Mouse (Mus musculus): ENCODE measurements around the gene Pfdn4.
"Not testable (repeated sequence)": the region's sequence is repeated elsewhere in the genome, so short reads cannot be mapped to it uniquely, and the experiment has no call there.

The Pfdn4 gene

GRCm38 (mm10) chr2:170496154-170496930, at the start of gene Pfdn4:
TSS of gene Pfdn4 (plus strand) at chr2:170496428.
- no peak for DNase-seq (ENCODE audit: low spot score in 2 of 2)

DNA sequence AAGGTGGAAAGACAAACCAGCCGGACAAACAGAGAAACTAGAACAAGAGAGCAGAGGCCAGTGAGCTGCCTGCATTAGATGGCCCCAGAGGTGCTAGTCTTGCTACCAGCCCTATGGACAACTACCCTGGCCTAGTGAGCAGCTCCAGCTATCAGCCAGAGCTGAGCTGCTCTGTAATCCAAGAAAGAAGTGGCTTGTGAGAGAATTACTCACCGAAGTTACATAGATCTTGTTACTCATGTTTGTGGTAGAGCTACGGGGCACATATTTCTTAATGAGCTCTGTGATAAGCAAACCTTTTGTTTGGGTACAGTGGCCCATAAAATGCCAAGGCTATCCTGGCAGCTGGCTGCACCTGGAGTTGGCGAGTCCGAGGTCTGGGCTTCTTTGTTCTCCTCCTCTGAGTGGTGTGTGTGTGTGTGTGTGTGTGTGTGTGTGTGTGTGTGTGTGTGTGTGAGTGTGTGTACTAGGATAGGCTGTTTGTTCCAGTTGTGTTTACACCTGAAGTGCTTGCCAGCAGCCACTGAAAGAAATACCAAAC, 49.3 kb upstream of the Pfdn4 start:
- DNase-seq (ENCODE audit: low spot score in 2 of 2), result no peak

DNA sequence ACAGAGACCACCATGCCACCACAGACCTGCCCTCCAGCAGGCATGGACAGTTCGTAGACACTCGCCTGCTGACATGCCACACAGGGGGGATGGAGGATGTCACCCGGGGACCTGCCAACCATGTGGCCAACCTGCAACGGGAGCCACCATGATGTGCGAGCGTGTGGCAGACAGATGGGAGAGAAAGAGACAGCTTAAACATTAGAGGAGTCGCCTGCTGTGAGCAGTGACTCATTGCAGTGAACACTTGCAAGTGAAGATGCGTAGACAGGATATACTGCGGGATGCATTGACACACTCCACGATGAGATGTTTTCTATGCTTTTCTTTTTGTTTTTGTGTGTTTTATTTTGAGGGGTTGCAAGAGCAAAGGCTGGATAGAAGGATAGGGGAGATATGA, 48.6 kb upstream of the Pfdn4 start:
- DNase-seq (ENCODE audit: low spot score in 2 of 2), result no peak

- peak; percentile 20 to 51 for DNase-seq (ENCODE audit: low spot score in 2 of 2)
Observed at GRCm38 (mm10) chr2:170450933-170451332, 45.3 kb upstream of the Pfdn4 start.

- not testable (repeated sequence) for DNase-seq (ENCODE audit: low spot score in 2 of 2)
Observed at GRCm38 (mm10) chr2:170453809-170454208, 42.4 kb upstream of the Pfdn4 start.

GRCm38 (mm10) chr2:170459183-170459582, 37.0 kb upstream of the Pfdn4 start:
- DNase-seq (ENCODE audit: low spot score in 2 of 2), result no peak

DNA sequence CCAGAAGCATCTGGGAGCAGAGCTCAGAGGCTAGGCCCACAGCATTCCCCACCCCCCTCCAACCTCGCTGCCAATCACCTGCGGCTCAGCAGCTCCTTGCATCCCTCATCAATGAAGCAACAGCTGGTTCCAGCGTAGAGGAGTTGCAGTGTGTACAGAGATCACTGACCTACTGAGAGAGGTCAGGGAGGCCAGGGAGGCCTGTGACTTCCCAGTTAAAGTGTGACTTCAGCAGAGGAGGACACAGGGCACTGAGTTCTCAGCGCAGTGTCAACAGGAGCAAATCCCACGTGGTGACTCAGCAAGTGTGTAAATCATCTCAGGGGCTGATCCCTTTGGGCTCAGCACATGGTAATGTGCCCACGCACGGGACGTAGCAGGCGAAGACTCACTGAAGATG, 36.4 kb upstream of the Pfdn4 start:
- DNase-seq (ENCODE audit: low spot score in 2 of 2), result no peak

DNA sequence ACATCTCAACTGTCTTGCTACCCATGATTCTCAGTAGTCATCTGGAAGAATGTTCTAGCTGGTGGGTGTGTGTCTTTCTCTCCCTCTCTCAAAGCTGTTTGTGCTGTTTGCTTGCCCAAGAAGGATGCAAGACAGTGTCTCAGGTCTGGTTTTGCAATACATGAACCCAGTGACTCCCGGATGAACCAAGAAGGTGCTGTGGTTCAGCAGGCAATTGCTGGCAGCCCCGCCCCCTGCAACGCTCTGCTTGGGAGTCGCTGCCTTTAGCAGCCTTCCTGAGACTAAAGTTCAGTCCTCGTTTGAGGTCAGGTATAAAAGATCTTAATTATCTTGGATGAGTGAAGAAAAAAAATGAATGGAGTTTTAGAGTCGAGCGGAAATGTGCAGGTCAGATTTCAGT, 34.6 kb upstream of the Pfdn4 start:
- no peak for DNase-seq (ENCODE audit: low spot score in 2 of 2)

DNA sequence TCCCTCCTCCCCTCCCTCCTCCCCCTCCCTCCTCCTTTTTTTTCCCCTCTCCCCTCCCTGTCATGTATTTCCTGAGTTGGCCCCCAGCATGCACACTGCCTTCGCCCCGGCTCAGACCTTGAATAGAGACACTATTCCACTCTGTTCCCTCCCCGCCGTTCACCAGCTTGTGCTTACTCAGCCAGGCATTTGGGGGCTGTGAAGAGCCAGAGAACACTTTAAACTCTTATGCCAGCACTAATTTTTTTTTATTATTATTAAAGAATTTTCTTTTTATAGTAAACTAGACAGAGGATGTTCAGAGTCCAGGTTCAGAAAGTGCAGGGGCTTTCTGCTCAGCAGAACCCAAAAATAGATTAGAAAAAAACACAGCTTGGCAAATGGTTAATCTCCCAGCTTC, 31.4 kb upstream of the Pfdn4 start:
- DNase-seq (ENCODE audit: low spot score in 2 of 2), result no peak

GRCm38 (mm10) chr2:170468009-170468408, 28.2 kb upstream of the Pfdn4 start:
- no peak for DNase-seq (ENCODE audit: low spot score in 2 of 2)

DNA sequence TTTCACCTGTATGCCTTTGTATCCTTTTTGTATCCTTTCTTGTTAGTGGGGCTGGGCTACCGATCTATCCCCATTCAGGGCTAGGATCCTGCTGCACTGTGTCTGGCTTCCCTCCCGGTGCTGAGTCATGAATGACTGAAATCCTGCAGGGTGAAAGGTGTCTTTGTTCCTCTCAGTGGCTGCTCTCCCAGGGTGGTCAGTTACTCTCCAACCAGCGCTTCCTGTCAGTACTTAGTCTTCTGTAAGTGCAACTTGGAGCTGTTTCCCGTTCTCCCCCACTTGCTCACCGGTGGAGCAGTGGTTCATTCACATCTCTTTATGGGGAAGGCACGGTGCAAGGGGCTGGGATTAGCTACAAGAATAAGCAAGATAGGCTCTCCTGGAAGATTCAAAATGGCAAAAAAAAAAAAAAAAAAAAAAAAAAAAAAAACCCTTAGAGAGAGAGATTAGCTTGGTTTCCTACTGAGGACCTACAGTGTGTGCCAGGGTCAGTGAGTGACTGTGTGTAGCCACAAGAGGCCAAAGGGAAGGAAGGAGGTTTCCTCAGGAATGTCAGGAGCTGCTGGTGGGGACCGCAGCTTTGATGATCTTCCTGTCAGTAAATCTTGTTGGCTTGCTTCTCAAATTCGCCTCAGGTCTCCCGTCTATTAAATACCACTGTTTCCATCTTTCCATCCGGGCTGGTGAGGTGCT, 26.5 kb upstream of the Pfdn4 start:
- DNase-seq (ENCODE audit: low spot score in 2 of 2), result no peak

- no peak for DNase-seq (ENCODE audit: low spot score in 2 of 2)
Observed at GRCm38 (mm10) chr2:170470591-170470990, 25.6 kb upstream of the Pfdn4 start.

DNA sequence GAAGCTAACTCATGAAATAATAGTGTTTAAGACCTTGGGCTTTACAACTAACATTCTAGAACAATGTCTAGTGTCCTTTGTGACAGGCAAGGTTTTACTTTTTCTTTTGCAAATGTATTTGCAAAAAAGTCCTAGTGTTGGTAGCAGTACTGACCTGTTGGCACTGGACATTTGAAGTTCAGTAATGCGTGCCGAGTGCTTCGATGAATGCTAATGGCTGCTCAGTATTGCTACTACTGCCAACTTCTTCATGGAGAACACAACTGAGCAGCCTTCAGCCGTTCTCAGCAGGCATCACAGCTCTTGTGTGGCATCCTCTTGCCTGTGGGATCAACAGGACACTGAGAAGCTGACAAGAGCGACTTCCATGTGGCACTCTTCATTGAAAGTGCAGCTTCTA, 22.1 kb upstream of the Pfdn4 start:
- DNase-seq (ENCODE audit: low spot score in 2 of 2), result no peak

- no peak for DNase-seq (ENCODE audit: low spot score in 2 of 2)
Observed at GRCm38 (mm10) chr2:170475164-170475563, 21.1 kb upstream of the Pfdn4 start.

- no peak for DNase-seq (ENCODE audit: low spot score in 2 of 2)
Observed at GRCm38 (mm10) chr2:170476215-170476614, 20.0 kb upstream of the Pfdn4 start.

DNA sequence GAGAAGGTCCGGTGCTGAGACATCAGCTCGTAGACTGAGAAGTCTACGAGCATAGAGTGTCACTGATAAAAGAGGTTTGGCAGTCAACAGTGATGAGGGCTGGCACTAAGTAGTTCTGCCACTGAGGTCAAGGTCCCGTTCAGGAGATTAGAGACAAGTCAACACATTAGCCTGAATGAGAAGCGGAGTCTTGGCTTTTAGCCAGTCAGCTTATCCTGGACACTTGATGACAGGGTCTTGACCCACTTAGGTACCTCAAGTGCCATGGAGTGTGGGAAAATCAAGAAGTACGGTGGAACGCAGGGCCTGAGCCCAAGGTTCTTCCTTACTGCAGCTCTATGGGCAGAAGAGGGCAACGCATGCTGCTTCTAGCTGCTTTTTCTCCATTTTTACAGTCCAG, 19.6 kb upstream of the Pfdn4 start:
- DNase-seq (ENCODE audit: low spot score in 2 of 2), result no peak

DNA sequence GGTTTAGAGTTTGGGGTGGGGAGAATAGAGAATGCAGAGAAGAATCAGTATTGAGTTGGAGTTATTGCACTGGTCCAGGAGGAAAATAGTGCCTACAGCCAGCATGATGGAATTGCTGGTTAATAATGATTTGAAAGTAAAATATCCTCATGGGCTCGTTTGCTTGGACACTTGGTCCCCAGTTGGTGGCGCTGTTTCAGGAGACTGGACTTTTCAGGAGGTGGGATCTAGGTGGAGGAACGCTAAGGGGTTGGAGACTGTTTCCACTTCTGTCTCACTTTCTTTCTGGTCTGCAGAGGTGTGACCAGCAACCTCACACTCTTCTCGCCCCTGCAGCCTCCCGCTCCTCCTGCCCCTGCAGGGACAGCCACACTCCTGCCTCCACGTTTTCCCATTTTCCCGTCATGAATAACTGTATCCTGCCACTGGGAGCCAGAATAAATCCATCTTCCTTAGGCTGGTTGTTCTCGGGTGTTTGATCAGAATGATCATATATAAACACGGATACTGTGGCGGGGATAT, 14.1 kb upstream of the Pfdn4 start:
- no peak for DNase-seq (ENCODE audit: low spot score in 2 of 2)

DNA sequence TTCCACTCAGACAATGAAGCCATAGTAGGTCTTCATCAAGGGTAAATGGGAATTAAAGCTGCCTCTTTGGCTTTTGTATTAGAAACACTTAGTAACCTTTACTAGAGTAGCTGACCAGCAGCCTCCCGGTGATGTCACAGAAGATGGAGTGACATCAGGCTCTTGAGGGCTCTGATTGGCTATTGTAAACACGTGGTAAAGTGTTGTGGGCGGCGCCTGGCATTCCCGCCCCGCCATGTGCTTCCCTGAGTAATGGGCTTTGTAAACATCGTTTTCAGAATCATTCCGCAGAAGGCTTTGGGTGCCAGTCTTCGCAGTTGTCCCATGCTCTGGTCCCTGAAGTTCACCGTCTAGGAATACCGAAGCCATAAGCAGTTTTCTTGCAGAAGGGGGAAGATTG, 12.3 kb upstream of the Pfdn4 start:
- DNase-seq (ENCODE audit: low spot score in 2 of 2), result no peak

GRCm38 (mm10) chr2:170487202-170487601, 9.0 kb upstream of the Pfdn4 start:
- DNase-seq (ENCODE audit: low spot score in 2 of 2), result no peak

GRCm38 (mm10) chr2:170487890-170488502, 8.2 kb upstream of the Pfdn4 start:
- no peak for DNase-seq (ENCODE audit: low spot score in 2 of 2)

DNA sequence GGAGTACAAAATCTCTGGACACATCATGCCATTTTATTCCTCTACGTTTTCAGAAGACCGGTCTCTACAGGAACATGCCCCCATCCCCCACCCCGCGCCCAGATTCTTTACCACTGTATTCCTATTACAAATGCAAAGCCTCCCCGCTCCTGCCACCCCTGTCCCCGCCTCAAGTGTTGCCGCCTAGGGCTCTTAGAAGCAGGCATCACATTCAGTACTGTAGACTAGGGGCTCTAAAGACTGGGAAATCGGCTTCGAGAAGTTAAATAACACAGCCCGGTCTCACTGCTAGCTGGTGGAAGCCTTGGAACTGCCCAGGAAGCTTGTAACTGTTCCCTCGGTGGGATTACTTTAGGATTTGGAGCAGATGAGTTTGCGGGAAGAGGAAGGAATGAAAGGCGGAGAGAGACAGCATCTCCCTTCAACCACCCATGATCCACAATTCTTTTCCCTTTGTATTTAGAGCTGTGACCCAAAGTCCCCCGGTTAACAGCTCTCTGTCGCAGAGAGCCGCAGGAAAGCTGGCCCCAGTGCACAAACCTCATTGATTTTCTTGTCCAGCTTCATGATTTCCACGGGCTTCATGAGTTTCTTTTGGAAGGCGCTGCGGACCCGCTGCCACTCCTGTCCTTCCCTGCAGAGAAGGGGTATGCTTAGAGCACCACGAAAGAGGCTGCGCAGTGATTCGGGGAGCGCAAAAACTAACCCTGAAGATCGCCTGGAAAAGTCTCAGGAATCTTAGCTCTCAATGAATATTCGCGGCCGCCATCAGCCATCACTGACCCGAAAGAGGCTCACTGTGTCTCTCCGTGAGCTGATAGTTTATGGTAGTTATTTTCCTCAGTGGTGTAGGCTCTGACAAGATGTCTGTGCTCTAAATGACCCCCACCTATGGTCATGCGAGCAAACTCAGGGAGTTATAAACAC, 1.2 kb upstream of the Pfdn4 start:
- DNase-seq (ENCODE audit: low spot score in 2 of 2), result no peak

Measured in spleen, postnatal 14 days (tissue).